Mouse (Mus musculus) fibroblast of lung, adult 2 months (primary cell): ENCODE results near the gene Pdpk1.
"Not testable (repeated sequence)": the region's sequence is repeated elsewhere in the genome, so short reads cannot be mapped to it uniquely, and the experiment has no call there.

ENCODE experiments used
- DNase-seq: peaks from one replicate; pipeline ENCODE4 v3.0.0-alpha.2; 2011; ENCODE audit warnings: low read depth

The Pdpk1 gene

DNA sequence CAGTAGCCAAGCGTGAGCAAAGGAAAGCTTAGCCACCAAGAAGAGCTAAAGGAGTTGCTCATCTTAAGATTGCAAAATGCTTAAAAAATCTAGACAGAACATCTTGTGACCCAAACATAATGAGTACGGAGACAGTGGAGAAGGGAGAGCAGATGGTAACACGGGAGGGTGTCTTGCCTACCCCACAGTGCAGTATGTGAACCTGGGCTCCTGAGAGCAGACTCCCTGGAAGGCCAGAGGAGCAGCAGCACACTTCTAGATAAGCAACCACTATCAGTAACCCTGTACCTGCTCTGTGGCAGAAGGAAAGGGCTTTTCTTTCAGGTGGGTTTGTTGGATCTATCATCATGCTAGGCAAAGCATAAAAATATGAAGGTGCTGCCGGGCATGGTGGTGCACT, 37.7 kb downstream of the Pdpk1 start:
- no peak for DNase-seq

DNA sequence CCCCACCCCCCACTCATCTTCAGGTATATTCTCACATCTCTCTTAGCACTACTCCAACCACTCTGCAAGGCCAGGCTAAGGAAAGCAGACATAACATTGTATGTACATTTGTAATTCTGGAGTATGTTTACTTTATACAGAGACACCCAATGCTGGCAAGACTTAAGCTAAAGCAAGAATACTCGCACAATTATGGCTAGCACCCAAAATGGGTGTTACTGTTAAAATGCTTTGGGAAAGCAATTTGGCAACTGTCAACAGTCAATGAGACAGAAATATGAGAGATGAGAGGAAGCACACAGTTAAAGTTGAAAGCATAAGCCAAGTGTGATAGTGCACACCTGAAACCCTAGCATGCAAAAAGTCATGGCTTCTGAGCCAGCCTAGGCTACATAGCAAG, 39.5 kb downstream of the Pdpk1 start:
- no peak for DNase-seq

DNA sequence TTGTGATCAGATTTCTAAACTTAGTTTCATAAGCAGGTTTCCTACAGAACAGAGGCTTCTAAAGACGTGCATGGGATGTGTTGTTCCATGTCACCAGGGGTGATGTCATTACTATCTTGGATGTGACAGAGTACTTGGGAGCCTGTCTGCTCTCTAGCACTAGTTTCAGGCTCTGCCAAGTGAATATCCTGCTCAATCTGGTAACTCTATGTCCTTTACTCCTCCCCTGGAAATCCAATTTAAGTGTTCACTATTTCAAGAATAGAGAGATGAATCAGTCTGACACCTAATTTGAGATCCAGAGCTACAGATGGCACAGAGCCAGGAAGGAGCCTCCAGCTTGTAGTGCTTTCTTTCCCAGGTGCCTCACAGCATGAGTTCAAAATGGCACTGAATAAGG, 41.8 kb downstream of the Pdpk1 start:
- no peak for DNase-seq

DNA sequence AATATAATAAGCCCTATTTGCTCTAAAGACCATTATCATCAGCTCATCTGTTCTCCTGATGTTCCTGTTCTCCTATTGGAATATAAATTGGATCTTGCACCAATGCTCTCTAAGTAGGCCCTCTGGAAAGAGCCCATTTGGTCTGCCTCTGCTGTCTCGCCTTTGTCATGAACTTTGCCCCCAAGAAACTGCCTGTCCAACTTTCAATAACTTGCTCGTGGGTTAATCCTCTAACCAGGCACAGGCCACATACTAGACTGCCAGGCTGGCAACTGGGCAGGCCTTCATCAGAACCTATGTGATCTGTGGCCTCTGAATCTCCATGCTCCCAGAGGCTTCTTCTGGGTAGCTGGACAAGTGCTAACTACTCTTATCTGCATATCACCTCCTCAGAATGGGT, 45.6 kb downstream of the Pdpk1 start:
- no peak for DNase-seq

DNA sequence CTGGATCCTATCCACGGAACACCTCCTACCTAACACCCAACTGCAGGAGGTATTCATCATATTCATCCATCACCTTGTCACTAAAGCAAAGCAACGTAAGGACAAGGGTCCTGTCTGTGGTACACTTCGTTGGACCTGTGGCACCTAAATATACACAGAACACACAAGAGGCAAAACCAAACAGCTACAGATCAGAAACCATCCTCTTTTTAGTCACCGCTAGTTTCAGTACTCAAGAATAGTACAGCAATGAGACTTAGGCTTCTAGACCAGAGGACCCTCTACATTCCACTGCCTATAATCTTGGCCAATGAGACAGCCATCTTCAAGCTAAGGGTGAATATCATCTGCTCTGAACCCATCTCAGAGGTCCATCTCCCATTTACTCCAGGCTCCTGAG, 52.4 kb downstream of the Pdpk1 start:
- DNase-seq = no peak

DNA sequence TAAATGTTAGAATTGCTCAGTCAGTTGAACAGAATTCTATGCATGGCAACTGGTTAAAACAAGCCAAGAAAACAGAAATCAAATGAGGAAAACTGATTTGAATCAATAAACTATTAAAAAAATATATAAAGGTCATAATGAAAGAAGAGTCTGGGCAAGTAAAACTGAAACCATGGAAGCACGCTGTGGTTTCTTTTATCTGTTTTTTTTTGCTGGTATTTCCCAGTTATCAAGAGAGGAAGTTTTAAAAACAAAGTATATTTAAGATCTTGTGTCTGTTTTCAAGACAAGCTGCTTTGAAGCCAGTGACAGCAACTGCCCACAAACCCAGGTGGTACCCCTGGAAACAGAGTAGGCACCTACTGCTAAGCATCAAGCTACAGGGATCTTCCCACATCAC, 60.1 kb downstream of the Pdpk1 start:
- no peak for DNase-seq

DNA sequence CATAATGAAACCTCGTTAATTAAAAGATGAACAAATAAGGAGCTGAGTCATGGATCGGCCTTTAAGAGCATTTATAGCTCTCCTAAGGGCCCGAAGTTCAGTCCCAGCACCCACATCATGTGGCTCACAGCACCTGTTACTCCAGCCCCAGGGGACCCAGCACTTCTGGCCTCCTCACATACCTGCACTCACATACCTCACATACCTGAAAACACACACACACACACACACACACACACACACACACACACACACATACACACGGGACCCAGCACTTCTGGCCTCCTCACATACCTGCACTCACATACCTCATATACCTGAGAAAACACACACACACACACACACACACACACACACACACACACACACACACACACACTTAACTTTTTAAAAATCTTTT, 64.3 kb downstream of the Pdpk1 start:
- not testable (repeated sequence) for DNase-seq

DNA sequence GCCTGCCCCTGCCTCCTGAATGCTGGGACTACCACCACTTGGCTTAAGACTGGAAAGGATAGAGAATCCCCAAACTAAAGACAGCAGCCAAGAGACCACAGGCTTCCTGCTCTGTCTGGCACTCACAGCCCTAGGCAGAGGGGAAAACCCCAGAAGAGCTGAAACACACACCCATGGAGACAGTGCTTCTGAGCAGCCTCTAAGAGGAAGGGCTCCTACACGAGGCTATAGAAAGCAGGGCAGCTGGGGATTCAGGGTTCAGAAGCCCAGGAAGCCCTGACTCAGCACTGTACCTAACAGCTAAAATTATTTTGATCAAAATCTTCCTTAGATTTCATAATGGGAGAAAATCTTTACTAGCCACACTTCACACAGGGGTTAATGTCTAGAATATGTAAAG, 66.1 kb downstream of the Pdpk1 start:
- DNase-seq = no peak

DNA sequence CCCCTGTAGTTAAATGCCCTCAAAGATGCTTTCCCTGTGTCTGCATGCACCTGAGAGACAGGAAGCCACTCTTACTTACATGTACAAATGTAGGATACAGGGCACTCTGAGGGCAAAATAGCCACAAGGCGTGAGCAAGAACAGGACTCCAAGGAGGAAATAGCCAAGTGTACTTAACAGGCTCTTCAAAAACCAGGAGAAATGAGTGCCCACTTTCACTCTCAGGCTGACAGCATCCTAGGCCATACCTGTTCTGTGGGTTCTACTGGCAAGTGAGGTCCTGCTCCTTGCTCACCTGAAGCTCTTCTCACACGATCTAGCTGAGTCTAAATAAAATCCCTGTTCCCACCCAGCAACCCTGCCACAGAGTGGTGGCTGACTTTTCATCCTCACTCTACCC, 73.6 kb downstream of the Pdpk1 start:
- DNase-seq = no peak

DNA sequence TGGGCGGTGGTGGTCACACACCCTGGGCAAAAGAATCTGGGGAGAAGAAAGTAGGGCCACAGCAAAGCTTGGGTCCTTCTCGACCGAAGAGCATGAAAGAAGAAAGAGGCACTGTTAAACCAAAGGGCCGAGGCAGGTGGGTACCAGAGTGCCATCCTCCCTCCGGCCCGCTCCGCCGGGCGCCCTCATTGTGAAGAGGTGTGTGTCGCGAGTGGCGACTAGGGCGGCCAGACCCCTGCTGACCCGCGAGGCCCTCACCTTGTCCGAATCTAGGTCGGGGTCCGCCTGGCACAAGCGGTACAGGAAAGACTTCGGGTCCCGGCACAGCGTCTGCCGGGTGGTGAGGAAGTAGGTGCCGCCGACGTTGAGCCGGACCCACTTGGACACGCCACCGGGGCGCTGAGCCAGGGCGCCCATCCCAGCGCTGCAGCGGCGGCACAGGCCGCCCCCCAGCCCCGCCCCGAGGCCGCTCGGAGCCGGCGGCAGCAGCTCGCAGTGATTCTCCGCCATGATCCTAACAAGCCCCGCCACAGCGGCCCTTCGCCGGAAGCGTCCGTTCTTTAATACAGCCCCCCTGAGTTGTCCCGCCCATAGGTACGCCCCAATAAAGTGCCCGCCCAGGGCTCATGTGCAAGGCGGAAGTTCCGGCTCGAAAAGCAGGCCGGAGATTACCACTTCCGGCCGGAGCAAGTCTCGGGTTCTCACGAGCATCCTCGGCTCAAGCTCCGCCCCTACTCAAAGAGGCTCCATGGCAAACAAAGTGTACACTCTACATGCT, 77.6 kb downstream of the Pdpk1 start, which contains the start of gene Kctd5:
Gene Kctd5 (minus strand): TSS at position 567 of the 778 bp plus-strand sequence.
- peak; percentile 88 for DNase-seq

DNA sequence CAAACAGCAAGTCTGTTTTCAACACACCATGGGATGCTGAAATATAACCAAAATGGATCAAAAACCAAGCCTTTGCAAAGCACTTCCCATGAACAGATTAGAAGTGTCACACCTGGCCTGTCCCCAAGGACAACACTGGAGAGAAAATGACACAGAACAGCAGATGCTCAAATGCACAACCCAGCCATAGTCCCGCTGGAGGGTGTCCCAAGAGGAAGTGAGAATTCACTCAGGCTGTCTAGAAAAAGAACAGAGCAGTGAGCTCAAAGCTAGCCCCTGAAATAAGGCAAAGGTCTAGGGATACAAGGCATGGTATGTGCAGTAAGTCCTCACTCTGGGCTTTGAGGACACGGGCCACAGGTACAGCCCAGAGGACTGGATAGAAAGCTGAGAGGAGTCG, 81.2 kb downstream of the Pdpk1 start:
- DNase-seq = no peak

DNA sequence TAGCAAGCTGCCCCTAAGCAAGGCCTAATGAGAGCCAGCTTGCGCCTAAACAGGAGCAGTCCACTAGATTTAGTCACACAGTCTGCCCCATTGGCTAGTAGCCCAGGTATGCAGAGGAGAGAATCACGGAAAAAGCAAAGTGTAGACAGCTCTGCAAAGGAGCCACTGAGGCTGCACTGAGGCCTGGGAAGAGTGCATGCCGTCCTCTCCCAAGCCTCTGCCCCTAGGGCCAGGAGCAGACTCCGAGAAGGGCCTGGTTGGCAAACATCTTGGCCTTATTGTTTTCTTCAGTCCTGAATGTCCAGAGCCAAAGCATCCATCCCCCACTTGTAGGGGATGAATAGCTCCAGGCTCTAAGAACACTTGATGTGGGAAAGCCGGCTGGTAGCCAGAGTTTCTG, 82.5 kb downstream of the Pdpk1 start:
- DNase-seq = peak; percentile 94

DNA sequence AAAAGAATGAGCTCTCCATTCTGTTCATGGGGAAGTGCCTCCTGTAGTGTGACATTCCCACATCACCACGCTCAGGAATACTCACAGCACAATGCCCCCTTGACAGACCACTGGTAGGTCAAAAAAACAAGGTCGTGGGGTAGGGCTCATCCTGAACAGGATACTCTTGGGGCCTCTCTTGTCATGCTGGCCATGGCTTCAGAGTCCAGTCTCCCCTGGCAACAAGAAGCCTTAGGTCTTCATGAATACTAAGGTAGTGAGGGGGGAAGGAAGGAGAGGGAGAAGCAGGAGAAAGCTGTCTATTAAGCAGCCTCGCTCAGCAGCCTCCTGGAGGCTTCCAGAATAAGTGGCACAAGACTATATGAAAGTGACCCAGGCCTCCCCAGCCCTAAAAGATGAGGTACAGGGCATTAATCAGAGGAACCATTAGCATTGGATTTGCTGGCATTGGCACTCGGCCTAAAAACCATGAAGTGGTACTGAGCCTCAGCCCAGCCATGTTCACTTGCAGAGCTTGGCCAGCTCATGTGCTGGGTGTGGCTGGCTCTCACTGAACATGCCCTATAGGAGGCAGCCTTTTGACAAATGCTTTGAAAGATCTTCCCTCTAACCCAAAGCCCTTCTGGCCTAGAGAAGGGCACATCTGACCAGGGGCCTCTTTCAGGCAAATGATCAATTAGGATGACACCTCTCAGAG, 88.1 kb downstream of the Pdpk1 start:
- no peak for DNase-seq

DNA sequence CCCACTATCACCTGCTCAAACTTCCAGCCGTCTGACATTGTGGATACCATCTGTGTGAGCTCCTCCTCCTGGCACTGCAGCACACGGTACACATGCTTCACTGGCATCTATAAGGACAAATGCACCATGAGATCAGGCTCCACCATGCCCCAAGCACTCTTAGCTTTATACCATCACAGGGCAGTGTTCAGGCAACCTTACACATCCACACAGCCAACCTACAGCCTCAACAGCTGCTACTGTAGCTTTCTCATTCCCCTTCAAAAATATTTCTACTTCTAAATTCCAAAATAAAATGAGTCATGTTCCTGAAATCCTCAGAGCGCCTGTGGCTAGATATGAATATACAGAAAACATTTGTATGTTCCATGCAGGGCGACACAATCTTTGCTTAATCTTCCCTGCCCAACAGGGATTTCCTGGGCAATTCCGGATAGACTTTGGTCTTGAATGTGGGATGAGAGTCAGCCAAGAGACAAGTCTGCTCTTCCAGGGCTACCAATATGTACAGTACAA, 92.9 kb downstream of the Pdpk1 start:
- DNase-seq = no peak

DNA sequence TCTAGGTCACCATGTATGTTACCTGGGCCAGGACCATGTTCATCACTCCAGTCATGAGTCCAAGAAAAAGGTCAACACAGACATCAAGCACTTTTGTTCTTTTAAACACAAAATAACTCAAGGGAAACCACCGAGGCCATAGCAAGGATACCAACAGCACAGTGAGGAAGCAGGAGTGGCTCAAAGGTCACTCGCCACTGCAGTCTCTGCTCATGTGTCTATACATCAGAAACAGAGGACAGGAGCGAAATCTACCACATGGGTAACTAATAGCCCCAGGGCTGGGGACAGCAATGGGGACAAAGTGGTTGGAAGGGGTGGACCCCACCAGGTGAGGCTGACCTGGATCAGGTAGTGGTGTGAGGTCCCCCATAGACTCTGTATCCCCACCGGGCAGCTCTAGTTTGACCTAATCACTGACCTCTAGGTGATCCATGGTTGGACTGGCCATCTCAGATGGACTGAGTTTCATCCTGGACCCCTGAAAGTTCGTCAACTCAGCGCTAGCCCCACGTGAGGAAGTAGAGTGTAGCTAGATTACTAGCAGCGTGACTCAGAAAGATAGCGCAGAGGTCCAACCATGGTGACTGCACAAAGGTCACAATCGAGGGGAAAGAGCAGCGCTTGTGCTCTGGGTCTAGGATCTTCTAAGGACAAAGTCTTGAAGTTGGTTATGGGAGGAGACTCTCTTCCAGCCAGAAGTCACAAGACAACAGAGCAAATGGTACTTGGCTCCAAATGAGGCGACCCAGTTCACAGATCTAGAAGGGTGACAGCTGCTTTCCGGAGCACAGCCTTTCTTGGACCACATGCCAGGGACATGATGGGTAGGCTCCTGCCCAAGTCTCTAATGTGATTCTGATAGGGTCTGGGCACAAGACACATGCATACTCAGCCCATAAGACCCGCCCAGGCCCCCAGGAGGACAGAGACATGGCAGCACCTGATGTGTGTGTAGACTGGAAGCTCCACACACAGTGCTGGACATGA, 93.8 kb downstream of the Pdpk1 start:
- DNase-seq = no peak

DNA sequence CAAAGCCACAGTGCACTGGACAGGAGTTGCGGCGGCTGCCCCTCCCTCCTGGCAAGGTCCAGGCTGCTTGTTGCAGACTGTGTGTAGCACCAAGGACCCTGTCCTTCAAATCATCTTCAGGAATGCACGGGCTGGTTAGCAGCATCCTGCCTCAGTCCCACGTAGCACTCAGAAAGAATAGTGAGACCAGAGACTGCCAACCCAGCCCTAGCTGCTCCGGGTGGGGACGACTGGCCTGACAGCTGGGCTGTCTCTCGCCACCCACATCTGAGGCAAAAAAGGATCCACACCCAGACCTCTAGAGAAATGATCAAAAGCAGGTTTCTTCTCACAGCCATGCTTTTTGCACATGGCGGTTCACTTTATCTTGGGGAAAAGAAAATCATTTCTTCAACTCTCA, 101.7 kb downstream of the Pdpk1 start:
- DNase-seq = no peak

DNA sequence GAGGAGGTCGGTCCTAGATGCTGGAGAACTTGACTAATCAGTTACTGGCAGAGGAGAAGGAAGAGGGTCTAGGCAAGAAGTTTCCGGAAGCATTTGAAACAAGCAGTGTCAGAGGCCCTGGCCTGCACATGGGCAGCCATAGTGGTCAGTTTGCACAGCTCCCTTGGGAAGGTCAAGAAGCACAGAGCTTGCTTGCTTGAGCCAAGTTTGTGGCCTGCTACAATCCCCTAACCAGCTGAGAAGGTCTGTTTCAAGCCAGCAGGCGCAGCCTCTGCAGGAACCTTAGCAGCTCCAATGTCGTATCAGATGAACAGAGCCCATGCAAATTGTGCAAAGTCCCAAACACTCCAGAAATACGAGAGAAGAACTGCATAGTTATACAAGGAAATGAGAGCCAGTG, 102.7 kb downstream of the Pdpk1 start:
- no peak for DNase-seq

DNA sequence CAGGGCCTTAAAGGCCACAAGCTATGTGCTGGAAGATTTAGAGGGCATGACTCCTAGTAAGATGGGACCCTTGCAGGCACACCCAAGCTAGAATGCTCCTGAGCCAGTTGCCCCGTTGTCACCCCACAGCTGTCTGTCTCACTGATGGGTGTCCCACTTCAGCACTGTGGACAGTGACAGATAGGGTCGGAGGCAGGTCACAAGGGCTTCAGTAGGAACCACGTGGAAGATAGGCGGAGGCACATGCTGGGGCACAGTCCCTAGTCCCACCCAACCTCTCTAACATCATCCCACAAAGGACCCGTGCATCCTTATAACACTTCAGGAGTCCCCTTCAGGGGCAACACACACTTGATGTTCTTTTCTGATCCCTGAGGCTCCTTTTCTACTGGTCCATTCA, 104.7 kb downstream of the Pdpk1 start:
- DNase-seq = no peak

DNA sequence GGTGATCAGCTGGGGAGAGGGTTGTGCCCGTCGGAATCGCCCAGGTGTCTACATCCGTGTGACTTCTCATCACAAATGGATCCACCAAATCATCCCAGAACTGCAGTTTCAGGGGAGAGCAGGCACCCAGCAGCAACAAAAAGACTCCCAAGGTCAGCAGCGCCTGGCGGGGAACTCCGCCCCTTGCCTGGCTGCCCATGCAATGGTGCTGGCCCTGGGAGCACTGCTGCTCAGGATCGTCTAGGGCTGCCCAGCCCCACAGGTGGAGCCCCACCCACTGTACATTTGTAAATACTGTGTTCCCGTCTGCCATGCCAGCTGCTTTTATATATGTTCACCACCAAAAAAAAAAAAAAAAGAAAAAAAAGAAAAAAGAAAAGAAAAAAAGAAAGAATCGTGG, 105.1 kb downstream of the Pdpk1 start:
- no peak for DNase-seq

DNA sequence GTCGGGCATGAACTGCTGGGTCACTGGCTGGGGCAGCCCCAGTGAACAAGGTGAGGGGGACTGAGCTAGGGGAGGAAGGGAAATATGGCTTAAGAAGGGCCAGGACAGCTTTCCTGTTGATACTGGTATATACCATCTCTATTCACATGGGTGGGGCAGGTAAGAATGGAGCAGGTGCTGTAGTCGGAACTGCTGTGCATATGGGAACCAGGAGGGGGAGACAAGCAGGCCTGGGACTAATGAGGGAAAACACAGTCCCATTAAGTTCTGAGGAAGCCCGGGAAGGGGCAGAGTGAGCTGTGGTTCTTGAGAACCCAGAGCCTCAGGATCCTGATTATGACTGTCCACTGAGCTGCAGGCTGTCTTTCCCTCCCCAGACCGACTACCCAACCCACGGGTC, 106.2 kb downstream of the Pdpk1 start:
- DNase-seq = no peak

DNA sequence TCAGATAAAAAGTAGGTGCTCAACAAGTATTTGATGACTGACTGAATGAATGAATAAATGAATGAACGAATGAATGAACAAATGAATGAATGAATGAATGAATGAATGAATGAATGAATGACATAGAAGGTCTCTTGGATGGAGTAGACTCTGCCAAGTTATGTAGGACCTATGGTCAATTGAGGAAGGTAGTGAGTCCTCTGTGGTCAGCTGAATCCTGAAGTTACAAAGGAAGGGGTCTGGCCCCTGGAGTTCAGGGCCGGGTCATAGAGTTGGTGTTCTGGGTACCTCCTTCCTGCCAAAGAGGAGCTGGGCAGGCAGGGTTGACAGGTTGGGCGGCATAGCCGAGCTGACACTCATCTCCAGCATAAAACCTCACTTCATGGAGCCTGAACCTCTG, 112.9 kb downstream of the Pdpk1 start, which contains the start of gene Prss27:
Gene Prss27 (plus strand): TSS at position 301 of the 400 bp plus-strand sequence.
- no peak for DNase-seq

DNA sequence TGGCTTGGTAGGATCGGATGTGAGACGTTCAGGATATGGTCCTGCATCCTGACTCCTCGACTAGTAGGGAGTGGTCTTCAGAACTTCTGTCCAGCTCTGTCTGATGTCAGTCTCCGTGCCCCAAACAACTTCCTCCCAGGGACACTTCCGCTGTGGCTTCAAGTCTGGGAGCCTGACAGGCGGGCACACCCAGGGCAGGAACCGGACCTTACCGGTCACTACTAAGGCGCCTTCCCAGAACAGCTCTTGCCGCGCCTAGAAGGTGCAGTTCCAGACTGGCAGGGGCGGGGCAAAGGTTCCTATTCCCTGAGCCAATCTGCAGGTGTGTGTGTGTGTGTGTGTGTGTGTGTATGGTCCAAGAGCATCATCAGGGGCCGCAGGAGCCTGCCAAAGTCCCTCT, 113.4 kb downstream of the Pdpk1 start:
- DNase-seq = no peak
